Mouse (Mus musculus) liver, postnatal 0 days (tissue): ENCODE data around the gene Fam83g. TPM values are rescaled to one million over a fixed set of nuclear protein-coding genes. Genes with fewer than 3 reads are reported as not detected.
A peak's percentile ranks its signal among the peaks of the same experiment; 100 is the strongest.

Experiments used
- ATAC-seq: fragments of 200-750 bp; cut with Nextera tagmentation; 2 replicates; pipeline ENCODE4 v1.8.0; 2017; ENCODE audit warnings: mild to moderate bottlenecking, moderate library complexity
- DNase-seq: peaks from one replicate; pipeline ENCODE4 v3.0.0-alpha.2; 2016
- H3K27ac ChIP-seq: fragments of 300-500 bp; sonication (generic); 2 replicates; pipeline ENCODE4 v1.5.1; 2014; ENCODE audit warnings: antibody characterized with exemption, moderate library complexity, mild to moderate bottlenecking, low read depth
- H3K27me3 ChIP-seq: fragments of 300-500 bp; sonication (generic); 2 replicates; pipeline ENCODE4 v1.6.1; 2014; ENCODE audit warnings: low read length, control low read depth, mixed read lengths; ENCODE audit not compliant: insufficient read depth
- H3K36me3 ChIP-seq: fragments of 300-500 bp; sonication (generic); replicated peaks from 2 replicates; pipeline ENCODE4 v1.6.1; 2014; ENCODE audit warnings: mild to moderate bottlenecking, control low read depth, low read length, moderate library complexity, mixed read lengths; ENCODE audit not compliant: insufficient read depth
- H3K4me1 ChIP-seq: fragments of 300-500 bp; sonication (generic); 2 replicates; pipeline ENCODE4 v1.6.1; 2014; ENCODE audit warnings: antibody characterized with exemption, mild to moderate bottlenecking, control low read depth; ENCODE audit not compliant: insufficient read depth
- H3K4me2 ChIP-seq: fragments of 300-500 bp; sonication (generic); 2 replicates; pipeline ENCODE4 v1.6.1; 2014; ENCODE audit warnings: low read depth, mild to moderate bottlenecking, low read length, moderate library complexity, mixed read lengths
- H3K4me3 ChIP-seq: fragments of 300-500 bp; sonication (generic); 2 replicates; pipeline ENCODE4 v1.5.1; 2014; ENCODE audit warnings: low read depth, low read length
- H3K9ac ChIP-seq: fragments of 300-500 bp; sonication (generic); replicated peaks from 2 replicates; pipeline ENCODE4 v1.6.1; 2014; ENCODE audit warnings: mild to moderate bottlenecking, moderate library complexity
- H3K9me3 ChIP-seq: fragments of 300-500 bp; sonication (generic); 2 replicates; pipeline ENCODE4 v1.6.1; 2016; ENCODE audit warnings: mild to moderate bottlenecking, control low read depth, low read length, mixed read lengths
- CTCF ChIP-seq: sonication (generic); IDR thresholded peaks from 2 replicates; pipeline ENCODE4 v1.5.1; 2016; ENCODE audit warnings: antibody characterized with exemption, low read depth
- EP300 ChIP-seq: IDR thresholded peaks from 2 replicates; pipeline ENCODE4 v1.6.1; 2016; ENCODE audit warnings: antibody characterized with exemption, low read depth, mild to moderate bottlenecking
- WGBS: fragments of 180-500 bp; shearing (Covaris S2); extraction: QIAGEN DNeasy Blood & Tissue Kit; methylation state at CpG from one replicate; pipeline ENCODE4 v1.1.7; 2014; ENCODE audit not compliant: insufficient replicate concordance; 5-methylcytosine and 5-hydroxymethylcytosine counted together
- polyA plus RNA-seq: library from polyadenylated mRNA; unstranded; fragments of >200 nt; fragmentation: Nextera tagmentation; extraction: Ambion mirVana; gene quantifications from 2 replicates; pipeline ENCODE4 v1.2.1, GENCODE M21; 2015

Fam83g gene
- polyA plus RNA-seq, 1 experiment from 2014 or later: 2.2 TPM

DNA sequence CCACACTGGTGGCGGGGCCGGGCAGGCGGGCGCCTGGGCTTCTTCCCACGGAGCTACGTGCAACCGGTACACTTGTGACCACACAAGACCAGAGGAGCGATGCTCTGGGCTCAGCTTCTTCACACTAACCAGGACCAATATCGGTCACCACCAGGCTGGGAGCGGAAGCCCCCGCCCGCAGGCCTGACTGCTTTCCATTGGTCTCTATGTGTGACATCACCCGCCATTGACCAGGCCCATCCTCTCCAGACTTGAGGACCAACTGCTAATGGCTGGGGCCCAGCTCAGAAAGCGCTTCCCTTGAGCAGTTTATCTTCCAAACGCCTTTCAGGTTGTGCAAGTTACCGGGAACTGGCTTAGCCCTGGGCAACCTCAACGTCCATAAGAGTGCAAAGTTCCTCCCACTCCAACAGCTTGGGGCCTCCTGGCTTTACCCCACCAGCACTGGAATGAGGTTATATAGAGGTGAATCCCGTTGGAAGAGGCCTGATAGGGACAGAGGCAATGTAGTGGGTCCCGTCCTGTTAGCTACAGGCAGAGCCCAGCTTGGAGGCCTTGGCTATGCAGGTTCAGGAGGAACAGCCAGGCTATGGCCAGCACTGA is 12.0 kb upstream of the Fam83g start:
- TF ChIP-seq CTCF: no peak
- no peak for TF ChIP-seq EP300
- Histone ChIP-seq H3K4me1 (no peaks in the 10 kb centered on the region), H3K9ac (no peak overlapping the region), H3K27ac (no peak overlapping the region), H3K4me3 (no peak overlapping the region), H3K9me3 (no peaks in the 10 kb centered on the region), H3K36me3 (no peaks in the 10 kb centered on the region), H3K4me2 (no peak overlapping the region), H3K27me3 (peaks cover 15% of the 10 kb centered on the region; the same call in 1 of the 2 replicates)
- ATAC-seq (no peak), DNase-seq (no peak)
- WGBS: 81% methylated on average over 19 of the region's 19 CpGs

DNA sequence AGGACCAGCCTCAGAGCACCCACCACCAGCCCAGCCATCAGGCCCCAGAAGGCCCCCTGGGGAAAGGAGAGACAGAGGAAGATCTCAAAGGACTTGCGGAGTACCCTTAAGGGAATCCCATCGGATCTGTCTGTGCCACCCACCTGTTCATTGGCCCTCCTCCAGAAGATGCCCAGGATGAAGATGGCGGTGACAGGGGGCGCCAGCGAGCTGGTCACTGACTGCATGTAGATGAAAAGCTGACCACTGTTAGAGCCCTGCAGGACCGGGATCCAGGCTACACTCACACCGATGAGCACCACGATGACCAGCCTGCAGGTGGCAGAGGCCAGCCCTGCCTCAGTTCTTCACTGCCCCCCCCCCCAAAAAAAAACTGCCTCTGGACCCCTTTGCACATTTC is 10.2 kb upstream of the Fam83g start:
- Histone ChIP-seq H3K9me3 (no peaks in the 10 kb centered on the region), H3K4me2 (no peak overlapping the region), H3K4me1 (no peaks in the 10 kb centered on the region), H3K36me3 (no peaks in the 10 kb centered on the region), H3K27me3 (peaks cover 15% of the 10 kb centered on the region; the same call in 1 of the 2 replicates), H3K9ac (no peak overlapping the region), H3K27ac (no peak overlapping the region), H3K4me3 (no peak overlapping the region)
- peak; percentile 62 for TF ChIP-seq CTCF
- no peak for TF ChIP-seq EP300
- DNase-seq: peak; percentile 54
- 44% methylated on average over 8 of the region's 8 CpGs for WGBS
- ATAC-seq: no peak

DNA sequence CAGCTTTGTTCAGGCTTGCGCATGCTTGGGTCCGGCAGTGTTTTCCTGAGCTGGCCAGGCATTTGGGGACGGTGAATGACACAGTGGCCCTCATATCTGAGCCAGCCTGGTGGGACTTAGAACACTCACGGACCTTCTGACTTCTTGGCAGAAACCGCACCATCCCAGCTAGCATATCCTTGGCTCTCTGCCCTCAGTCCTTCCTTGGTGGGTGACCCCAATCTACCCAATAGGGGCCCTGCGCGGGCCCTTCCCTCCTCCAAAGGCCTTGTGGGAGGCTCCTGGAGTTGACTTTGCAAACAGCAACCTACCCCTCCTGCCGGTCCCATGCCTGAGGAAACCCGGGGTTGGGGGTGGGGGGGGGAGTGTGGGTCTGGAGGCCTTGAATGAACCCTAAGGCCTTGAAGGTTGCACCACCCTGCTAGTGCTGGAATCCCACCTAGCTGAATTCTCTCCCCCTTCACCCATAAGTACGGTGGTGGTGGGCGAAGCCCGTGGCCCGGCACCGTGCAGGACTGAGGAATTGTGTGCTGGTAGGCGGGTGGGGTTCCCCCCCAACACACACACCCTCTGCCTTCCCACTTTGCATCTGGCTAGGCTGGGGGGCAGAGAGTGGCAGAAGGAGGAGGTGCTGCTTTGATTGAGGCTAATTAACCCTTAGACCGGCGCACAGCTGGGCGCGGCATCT is 9.6 kb upstream of the Fam83g start:
- Histone ChIP-seq H3K9me3 (no peaks in the 10 kb centered on the region), H3K4me1 (no peaks in the 10 kb centered on the region), H3K4me3 (no peak overlapping the region), H3K27me3 (peaks cover 15% of the 10 kb centered on the region; the same call in 1 of the 2 replicates), H3K4me2 (no peak overlapping the region), H3K36me3 (no peaks in the 10 kb centered on the region), H3K27ac (no peak overlapping the region), H3K9ac (no peak overlapping the region)
- TF ChIP-seq EP300 (no peak), CTCF (no peak)
- ATAC-seq: no peak
- WGBS: 42% methylated on average over 19 of the region's 19 CpGs
- DNase-seq: no peak

DNA sequence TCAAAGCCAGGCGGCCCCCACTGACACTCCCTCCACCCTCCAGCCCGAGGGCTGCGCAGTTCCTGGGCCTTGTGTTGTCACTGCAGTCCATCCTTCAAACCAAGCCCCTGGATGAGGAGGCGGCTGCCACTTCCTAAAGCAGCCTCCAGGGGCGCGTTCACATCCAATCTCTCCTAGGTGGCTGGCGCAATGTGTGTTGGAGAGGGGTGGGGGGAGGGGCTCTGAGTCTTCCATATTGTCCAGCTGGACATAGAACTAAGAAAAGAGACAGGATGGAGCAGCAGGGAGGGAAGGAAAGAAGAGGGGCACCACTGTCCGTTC is 9.1 kb upstream of the Fam83g start:
- WGBS: 24% methylated on average over 8 of the region's 8 CpGs
- peaks cover 15% of the 10 kb centered on the region; the same call in 1 of the 2 replicates for H3K27me3 ChIP-seq
- no peaks in the 10 kb centered on the region for H3K36me3 ChIP-seq
- H3K4me1 ChIP-seq: no peaks in the 10 kb centered on the region
- no peak overlapping the region for H3K9ac ChIP-seq
- ATAC-seq (peak; percentile 50; the same call in 1 of the 2 replicates), DNase-seq (peak; percentile 63)
- TF ChIP-seq EP300: no peak
- TF ChIP-seq CTCF: peak; percentile 61
- no peak overlapping the region for H3K4me2 ChIP-seq
- H3K9me3 ChIP-seq: no peaks in the 10 kb centered on the region
- no peak overlapping the region for H3K27ac ChIP-seq
- no peak overlapping the region for H3K4me3 ChIP-seq

DNA sequence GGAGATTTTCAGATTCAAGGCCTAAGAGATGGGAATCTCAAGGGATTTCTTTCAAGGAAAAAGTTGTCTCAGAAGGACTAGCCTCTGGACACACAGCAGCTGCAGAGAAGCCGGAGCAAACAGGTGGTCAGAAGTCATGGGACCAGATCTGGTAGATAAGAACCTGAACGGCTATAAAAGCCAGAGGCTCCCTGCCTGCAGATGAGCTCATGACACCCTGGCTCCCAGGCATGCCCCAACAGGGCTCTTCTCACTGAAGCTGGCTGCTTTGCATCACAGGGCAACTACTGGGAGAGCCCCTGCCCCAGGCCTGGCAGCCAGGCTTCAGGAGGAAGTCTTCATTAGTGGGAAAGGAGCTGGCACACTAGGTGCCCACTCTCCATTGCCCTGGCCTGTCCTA is 8.6 kb upstream of the Fam83g start:
- Histone ChIP-seq H3K9me3 (no peaks in the 10 kb centered on the region), H3K4me3 (no peak overlapping the region), H3K27ac (no peak overlapping the region), H3K36me3 (no peaks in the 10 kb centered on the region), H3K4me2 (no peak overlapping the region), H3K4me1 (no peaks in the 10 kb centered on the region), H3K9ac (no peak overlapping the region), H3K27me3 (peaks cover 15% of the 10 kb centered on the region; the same call in 1 of the 2 replicates)
- WGBS: 41% methylated on average over 2 of the region's 2 CpGs
- TF ChIP-seq EP300 (no peak), CTCF (no peak)
- ATAC-seq (no peak), DNase-seq (no peak)

DNA sequence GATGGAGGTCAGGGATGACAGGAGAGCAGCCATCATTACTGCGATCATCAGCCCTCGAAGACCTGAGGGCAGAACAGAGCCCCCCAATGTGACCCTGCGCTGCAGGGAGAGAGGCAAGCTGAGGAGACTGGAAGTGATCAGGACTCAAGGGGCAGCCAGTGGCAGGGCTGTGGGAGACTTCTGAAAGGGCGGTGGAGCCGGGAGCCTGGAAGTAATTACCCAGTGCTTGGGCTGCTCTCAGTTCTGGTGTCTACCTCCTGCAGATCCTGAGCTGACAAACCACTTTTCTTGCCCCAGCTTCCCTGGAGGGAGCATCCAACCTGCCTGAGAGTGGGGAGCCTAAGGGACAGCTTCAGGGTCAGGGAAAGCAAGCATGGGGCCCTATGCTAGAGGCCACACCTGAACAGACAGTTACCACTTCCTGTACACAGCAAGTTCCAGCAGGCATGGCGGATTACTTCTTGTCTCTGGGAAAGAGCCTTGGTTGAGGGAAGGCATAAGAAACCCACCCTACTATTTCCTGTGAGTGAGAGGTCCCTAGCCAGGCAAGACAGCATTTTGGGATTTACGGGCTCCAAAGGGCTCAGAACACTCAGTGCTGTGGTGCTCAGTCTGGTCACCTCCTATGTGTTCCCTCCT is 7.6 kb upstream of the Fam83g start:
- H3K9ac ChIP-seq: no peak overlapping the region
- no peaks in the 10 kb centered on the region for H3K9me3 ChIP-seq
- no peak for TF ChIP-seq CTCF
- TF ChIP-seq EP300: no peak
- no peaks in the 10 kb centered on the region for H3K4me1 ChIP-seq
- ATAC-seq (no peak), DNase-seq (no peak)
- peaks cover 15% of the 10 kb centered on the region; the same call in 1 of the 2 replicates for H3K27me3 ChIP-seq
- no peak overlapping the region for H3K27ac ChIP-seq
- WGBS: 70% methylated on average over 7 of the region's 7 CpGs
- no peak overlapping the region for H3K4me2 ChIP-seq
- no peaks in the 10 kb centered on the region for H3K36me3 ChIP-seq
- no peak overlapping the region for H3K4me3 ChIP-seq
